Mouse (Mus musculus) forebrain, embryonic 12.5 days (tissue): ENCODE measurements at regions not wholly inside any gene's neighbourhood (a gene's known extent, or its start where the extent isn't known, plus 50 kb on each side); places are given as distances from the start of the nearest gene placed in this dataset.

Source experiments
- ATAC-seq: fragments of 200-750 bp; cut with Nextera tagmentation; 2 replicates; pipeline ENCODE4 v1.8.0; 2017; ENCODE audit warnings: moderate TSS enrichment; ENCODE audit not compliant: low FRiP score
- H3K27ac ChIP-seq: fragments of 300-500 bp; sonication (generic); 2 replicates; pipeline ENCODE4 v1.5.1; 2016; ENCODE audit warnings: mild to moderate bottlenecking
- H3K27me3 ChIP-seq: fragments of 300-500 bp; sonication (generic); 2 replicates; pipeline ENCODE4 v1.6.1; 2016; ENCODE audit warnings: mild to moderate bottlenecking
- H3K36me3 ChIP-seq: fragments of 300-500 bp; sonication (generic); replicated peaks from 2 replicates; pipeline ENCODE4 v1.6.1; 2016; ENCODE audit warnings: mild to moderate bottlenecking
- H3K4me1 ChIP-seq: fragments of 300-500 bp; sonication (generic); 2 replicates; pipeline ENCODE4 v1.6.1; 2016
- H3K4me2 ChIP-seq: fragments of 300-500 bp; sonication (generic); 2 replicates; pipeline ENCODE4 v1.6.1; 2016; ENCODE audit warnings: mild to moderate bottlenecking, moderate library complexity
- H3K4me3 ChIP-seq: fragments of 300-500 bp; sonication (generic); replicated peaks from 2 replicates; pipeline ENCODE4 v1.5.1; 2016; ENCODE audit warnings: mild to moderate bottlenecking
- H3K9ac ChIP-seq: fragments of 300-500 bp; sonication (generic); 2 replicates; pipeline ENCODE4 v1.6.1; 2016; ENCODE audit warnings: mild to moderate bottlenecking
- H3K9me3 ChIP-seq: fragments of 300-500 bp; sonication (generic); 2 replicates; pipeline ENCODE4 v1.6.1; 2016
- WGBS: fragments of 180-500 bp; shearing (Covaris S2); methylation state at CpG from one replicate; pipeline ENCODE4 v1.1.7; 2016; 5-methylcytosine and 5-hydroxymethylcytosine counted together

DNA sequence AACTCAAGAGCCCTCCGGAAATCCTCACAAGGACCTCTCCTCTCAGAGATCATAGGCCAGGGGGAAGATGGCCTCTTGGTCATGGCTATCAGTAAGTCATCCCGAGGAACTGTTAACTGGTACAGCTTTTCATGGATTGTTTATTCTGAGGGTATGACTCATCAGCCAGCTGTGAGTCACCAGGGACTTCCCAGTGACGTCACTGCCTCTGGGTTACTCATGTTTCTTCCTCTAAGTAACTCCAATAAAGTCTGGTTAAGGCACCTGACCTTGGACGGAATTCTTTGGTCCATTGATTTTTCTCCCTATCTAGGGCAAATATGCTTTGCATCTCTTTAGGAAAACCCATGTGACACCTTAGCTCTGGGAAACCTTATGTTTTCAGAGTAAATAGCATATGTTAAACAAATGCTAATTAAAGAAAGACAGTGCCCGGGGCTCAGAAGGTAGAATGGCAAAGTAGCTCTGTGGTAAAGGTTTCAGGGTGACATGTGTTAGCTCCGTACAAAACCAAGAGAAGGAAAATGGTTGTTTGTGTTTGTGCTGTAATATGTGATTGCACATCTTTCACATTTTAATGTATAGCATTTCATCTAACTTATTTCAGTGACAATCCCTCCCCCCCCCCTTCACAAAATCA lies 289.7 kb upstream of the Xylt1 start:
- ATAC-seq = no peak
- Histone ChIP-seq H3K27me3 (no peaks in the 10 kb centered on the region), H3K4me1 (no peaks in the 10 kb centered on the region), H3K9me3 (no peaks in the 10 kb centered on the region), H3K36me3 (no peaks in the 10 kb centered on the region), H3K9ac (no peak overlapping the region), H3K27ac (no peak overlapping the region), H3K4me2 (no peak overlapping the region), H3K4me3 (no peak overlapping the region)
- 69% methylated on average over 6 of the region's 6 CpGs for WGBS

DNA sequence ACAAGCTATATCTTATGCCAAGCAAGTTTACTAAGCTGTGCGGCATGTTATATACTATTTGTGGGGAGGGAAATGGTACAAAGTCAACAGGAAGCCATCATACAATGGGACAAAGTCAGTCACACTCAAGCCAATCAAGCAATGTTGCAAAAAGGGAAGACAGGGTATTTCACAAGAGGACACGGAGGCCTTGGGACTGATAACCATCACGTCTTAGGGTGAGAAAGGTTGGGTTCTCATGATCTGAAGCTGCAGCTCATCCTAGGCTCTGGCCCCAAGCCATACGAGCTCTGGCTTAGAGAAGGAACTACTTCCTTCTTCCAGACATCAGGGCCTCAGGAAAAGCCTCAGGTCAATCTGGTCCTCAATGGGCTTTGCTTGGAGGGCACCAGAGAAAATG lies 287.9 kb upstream of the Xylt1 start:
- H3K27ac ChIP-seq = no peak overlapping the region
- H3K36me3 ChIP-seq = no peaks in the 10 kb centered on the region
- H3K27me3 ChIP-seq = no peaks in the 10 kb centered on the region
- H3K9me3 ChIP-seq = no peaks in the 10 kb centered on the region
- H3K4me1 ChIP-seq = no peaks in the 10 kb centered on the region
- WGBS = 85% methylated on average over 4 of the region's 4 CpGs
- ATAC-seq = no peak
- H3K9ac ChIP-seq = no peak overlapping the region
- no peak overlapping the region for H3K4me2 ChIP-seq
- no peak overlapping the region for H3K4me3 ChIP-seq

- H3K27ac ChIP-seq = no peak overlapping the region
- H3K9me3 ChIP-seq = no peaks in the 10 kb centered on the region
- 74% methylated on average over 3 of the region's 3 CpGs for WGBS
- H3K4me1 ChIP-seq = no peaks in the 10 kb centered on the region
- H3K36me3 ChIP-seq = no peaks in the 10 kb centered on the region
- no peak overlapping the region for H3K4me3 ChIP-seq
- no peak overlapping the region for H3K4me2 ChIP-seq
- no peak for ATAC-seq
- H3K9ac ChIP-seq = no peak overlapping the region
- H3K27me3 ChIP-seq = no peaks in the 10 kb centered on the region
Observed at GRCm38 (mm10) chr7:117097618-117098017, 283.2 kb upstream of the Xylt1 start.

GRCm38 (mm10) chr7:117099041-117099440 lies 281.7 kb upstream of the Xylt1 start:
- no peak overlapping the region for H3K4me3 ChIP-seq
- H3K27me3 ChIP-seq = no peaks in the 10 kb centered on the region
- no peak for ATAC-seq
- WGBS = 71% methylated on average over 6 of the region's 6 CpGs
- no peaks in the 10 kb centered on the region for H3K36me3 ChIP-seq
- no peaks in the 10 kb centered on the region for H3K9me3 ChIP-seq
- no peak overlapping the region for H3K27ac ChIP-seq
- H3K9ac ChIP-seq = no peak overlapping the region
- no peaks in the 10 kb centered on the region for H3K4me1 ChIP-seq
- no peak overlapping the region for H3K4me2 ChIP-seq

DNA sequence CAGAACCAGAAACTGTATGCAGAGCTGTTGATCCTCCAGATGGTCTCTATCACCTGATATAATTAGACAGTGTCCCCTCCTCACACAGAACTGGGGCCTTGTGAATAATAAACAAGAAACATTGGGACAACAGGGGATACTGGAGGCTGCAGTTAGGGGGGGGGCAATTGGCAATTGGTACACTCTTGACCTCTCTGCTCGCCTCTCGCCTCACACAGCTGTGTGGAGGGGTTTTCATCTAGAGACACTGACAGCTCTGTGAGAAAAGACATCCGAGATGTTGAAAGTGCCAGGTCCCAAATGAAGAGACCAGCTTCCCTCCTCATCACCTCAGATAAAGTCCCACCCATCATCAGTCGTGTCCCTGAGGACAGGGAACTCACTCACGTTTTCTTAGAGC lies 277.7 kb upstream of the Xylt1 start:
- Histone ChIP-seq H3K36me3 (no peaks in the 10 kb centered on the region), H3K4me1 (no peaks in the 10 kb centered on the region), H3K9me3 (no peaks in the 10 kb centered on the region), H3K4me2 (no peak overlapping the region), H3K9ac (no peak overlapping the region), H3K27me3 (no peaks in the 10 kb centered on the region), H3K4me3 (no peak overlapping the region), H3K27ac (no peak overlapping the region)
- 78% methylated on average over 5 of the region's 5 CpGs for WGBS
- ATAC-seq = no peak

GRCm38 (mm10) chr7:117106691-117107191 lies 274.0 kb upstream of the Xylt1 start:
- Histone ChIP-seq H3K27ac (no peak overlapping the region), H3K4me1 (no peaks in the 10 kb centered on the region), H3K27me3 (no peaks in the 10 kb centered on the region), H3K9me3 (no peaks in the 10 kb centered on the region), H3K9ac (no peak overlapping the region), H3K4me2 (no peak overlapping the region), H3K4me3 (no peak overlapping the region), H3K36me3 (no peaks in the 10 kb centered on the region)
- 94% methylated on average over 7 of the region's 7 CpGs for WGBS
- ATAC-seq = no peak

DNA sequence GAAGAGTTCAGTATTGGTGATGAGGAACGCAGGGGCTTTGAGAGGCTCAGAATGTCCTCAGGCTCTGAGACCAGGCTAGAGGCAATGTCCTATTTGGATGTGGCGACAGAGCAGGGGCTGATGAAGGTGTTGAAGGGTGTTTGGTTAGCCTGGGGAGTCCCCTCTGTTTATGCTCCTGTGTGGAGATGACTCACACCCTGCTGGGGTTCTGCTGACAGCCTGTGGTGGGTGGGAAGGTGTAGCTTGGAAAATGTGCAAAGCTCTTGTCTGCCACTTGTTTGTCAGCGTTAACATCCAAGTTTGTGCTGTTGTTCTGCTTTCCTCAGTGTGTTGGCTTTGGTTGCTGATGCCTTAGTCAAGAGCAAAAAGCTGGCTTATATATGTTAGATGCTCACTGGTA lies 272.4 kb upstream of the Xylt1 start:
- no peaks in the 10 kb centered on the region for H3K4me1 ChIP-seq
- WGBS = 96% methylated on average over 3 of the region's 3 CpGs
- no peaks in the 10 kb centered on the region for H3K27me3 ChIP-seq
- H3K4me2 ChIP-seq = no peak overlapping the region
- no peak for ATAC-seq
- no peaks in the 10 kb centered on the region for H3K9me3 ChIP-seq
- no peak overlapping the region for H3K4me3 ChIP-seq
- no peak overlapping the region for H3K27ac ChIP-seq
- H3K36me3 ChIP-seq = no peaks in the 10 kb centered on the region
- H3K9ac ChIP-seq = no peak overlapping the region

DNA sequence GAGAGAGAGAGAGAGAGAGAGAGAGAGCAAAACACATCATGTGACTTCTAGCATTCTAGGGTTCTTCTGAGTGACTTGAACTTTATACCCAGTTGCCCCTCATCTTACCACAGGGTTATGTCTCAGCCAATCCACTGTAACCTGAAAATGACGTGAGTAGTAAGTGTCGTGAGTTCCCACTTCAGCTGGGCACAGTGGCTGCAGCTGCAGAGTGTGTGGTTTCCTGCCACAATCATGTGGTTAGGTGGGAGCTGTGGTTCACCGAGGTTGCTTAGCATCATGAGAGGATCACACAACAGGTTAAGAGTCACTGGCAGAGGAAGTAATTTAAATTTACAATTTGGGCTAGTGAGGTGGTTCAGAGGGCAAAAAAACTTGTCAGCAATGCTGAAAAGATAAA lies 253.1 kb upstream of the Xylt1 start:
- H3K36me3 ChIP-seq = no peaks in the 10 kb centered on the region
- no peak overlapping the region for H3K4me3 ChIP-seq
- 79% methylated on average over 3 of the region's 3 CpGs for WGBS

DNA sequence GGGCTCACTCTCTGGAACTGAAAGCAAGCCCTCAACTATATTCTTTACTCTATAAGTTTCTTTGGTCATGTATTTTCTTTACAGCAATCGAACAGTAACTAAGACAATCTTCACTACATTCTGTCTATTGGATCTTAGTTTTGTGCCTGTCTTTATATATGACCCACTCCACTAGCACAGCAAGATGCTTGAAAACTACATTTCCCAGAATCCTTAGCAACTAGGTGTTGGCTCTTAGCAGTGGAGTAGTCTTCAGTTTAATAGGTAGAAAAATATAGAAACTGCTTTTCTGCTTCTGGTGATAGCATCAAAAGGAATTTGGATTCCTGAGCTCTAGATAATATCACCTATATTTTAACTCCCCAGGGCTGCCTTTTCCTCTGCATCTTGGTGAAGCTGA lies 245.9 kb upstream of the Xylt1 start:
- Histone ChIP-seq H3K9ac (no peak overlapping the region), H3K27ac (no peak overlapping the region), H3K9me3 (no peaks in the 10 kb centered on the region), H3K4me1 (peaks cover 14% of the 10 kb centered on the region), H3K4me2 (no peak overlapping the region), H3K36me3 (no peaks in the 10 kb centered on the region), H3K4me3 (no peak overlapping the region), H3K27me3 (no peaks in the 10 kb centered on the region)
- 89% methylated on average over 1 of the region's 1 CpGs for WGBS
- no peak for ATAC-seq

More for the DNA sequence above, 253.1 kb upstream of the Xylt1 start:
- Histone ChIP-seq H3K4me2 (no peak overlapping the region), H3K27ac (no peak overlapping the region), H3K9me3 (no peaks in the 10 kb centered on the region), H3K9ac (no peak overlapping the region), H3K4me1 (no peaks in the 10 kb centered on the region), H3K27me3 (no peaks in the 10 kb centered on the region)
- ATAC-seq = no peak

DNA sequence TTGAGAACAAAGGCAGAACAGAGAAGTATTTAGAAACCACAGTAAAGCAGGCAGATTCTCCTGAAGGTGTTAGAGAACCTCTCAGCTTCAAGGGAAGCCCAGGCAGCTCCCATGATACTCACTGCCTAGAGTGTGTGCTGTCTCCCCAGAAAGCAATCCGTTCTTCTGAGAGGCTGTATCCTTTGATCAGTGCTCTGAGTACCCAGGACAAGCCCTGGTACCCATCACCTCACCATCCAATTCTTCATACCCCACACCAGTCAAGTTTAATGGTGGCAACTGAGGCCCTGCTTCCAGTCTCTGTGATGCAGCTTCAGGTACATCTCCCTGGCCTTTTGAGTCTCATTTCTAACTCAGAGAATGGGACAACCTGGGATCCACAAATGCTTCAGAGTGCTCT lies 242.1 kb upstream of the Xylt1 start:
- Histone ChIP-seq H3K9me3 (no peaks in the 10 kb centered on the region), H3K27ac (peak overlapping the region; percentile 82; the same call in 1 of the 2 replicates), H3K4me3 (no peak overlapping the region), H3K4me1 (peaks cover 35% of the 10 kb centered on the region), H3K36me3 (no peaks in the 10 kb centered on the region), H3K27me3 (no peaks in the 10 kb centered on the region), H3K9ac (no peak overlapping the region), H3K4me2 (no peak overlapping the region)
- no peak for ATAC-seq
- 67% methylated on average over 1 of the region's 1 CpGs for WGBS

- peak; percentile 96 for ATAC-seq
- WGBS = 7% methylated on average over 5 of the region's 5 CpGs
- Histone ChIP-seq H3K9ac (no peak overlapping the region), H3K4me2 (peak overlapping the region; percentile 21; the same call in 1 of the 2 replicates), H3K27ac (peak overlapping the region; percentile 82), H3K4me1 (peaks cover 35% of the 10 kb centered on the region), H3K9me3 (no peaks in the 10 kb centered on the region), H3K27me3 (no peaks in the 10 kb centered on the region), H3K4me3 (no peak overlapping the region), H3K36me3 (no peaks in the 10 kb centered on the region)
Observed at GRCm38 (mm10) chr7:117139245-117139970, 241.4 kb upstream of the Xylt1 start.

GRCm38 (mm10) chr7:117139971-117140247 lies 240.9 kb upstream of the Xylt1 start:
- Histone ChIP-seq H3K27me3 (no peaks in the 10 kb centered on the region), H3K36me3 (no peaks in the 10 kb centered on the region), H3K4me1 (peaks cover 35% of the 10 kb centered on the region), H3K4me2 (peak overlapping the region; percentile 21; the same call in 1 of the 2 replicates), H3K9me3 (no peaks in the 10 kb centered on the region), H3K4me3 (no peak overlapping the region), H3K9ac (no peak overlapping the region), H3K27ac (peak overlapping the region; percentile 82)
- WGBS = 16% methylated on average over 1 of the region's 1 CpGs
- peak; percentile 71 for ATAC-seq

- no peaks in the 10 kb centered on the region for H3K27me3 ChIP-seq
- H3K27ac ChIP-seq = no peak overlapping the region
- no peak overlapping the region for H3K4me2 ChIP-seq
- no peak overlapping the region for H3K4me3 ChIP-seq
- WGBS = 90% methylated on average over 7 of the region's 7 CpGs
- no peaks in the 10 kb centered on the region for H3K36me3 ChIP-seq
- H3K4me1 ChIP-seq = peaks cover 5% of the 10 kb centered on the region; the same call in 1 of the 2 replicates
- no peaks in the 10 kb centered on the region for H3K9me3 ChIP-seq
- H3K9ac ChIP-seq = no peak overlapping the region
- no peak for ATAC-seq
Observed at GRCm38 (mm10) chr7:117146809-117147208, 234.0 kb upstream of the Xylt1 start.
